Mouse (Mus musculus): ENCODE results near the gene Txnip.
A peak's percentile ranks its signal among the peaks of the same experiment; 100 is the strongest.
"Not testable (repeated sequence)": the region's sequence is repeated elsewhere in the genome, so short reads cannot be mapped to it uniquely, and the experiment has no call there.

Txnip gene

GRCm38 (mm10) chr3:96557694-96558093 lies at the start of gene Txnip:
Gene Txnip, plus strand, starts transcription at chr3:96557957.
- DNase-seq (ENCODE audit: low spot score in 2 of 2): peak; percentile 96 to 97

- DNase-seq (ENCODE audit: low spot score in 2 of 2): not testable (repeated sequence)
Observed at GRCm38 (mm10) chr3:96507966-96508365, 49.8 kb upstream of the Txnip start.

- no peak for DNase-seq (ENCODE audit: low spot score in 2 of 2)
Observed at GRCm38 (mm10) chr3:96520171-96520570, 37.6 kb upstream of the Txnip start.

- DNase-seq (ENCODE audit: low spot score in 2 of 2): no peak
Observed at GRCm38 (mm10) chr3:96522149-96522548, 35.6 kb upstream of the Txnip start.

- no peak for DNase-seq (ENCODE audit: low spot score in 2 of 2)
Observed at GRCm38 (mm10) chr3:96524028-96524810, 33.5 kb upstream of the Txnip start.

- DNase-seq (ENCODE audit: low spot score in 2 of 2): no peak
Observed at GRCm38 (mm10) chr3:96524914-96525313, 32.8 kb upstream of the Txnip start, which contains the start of gene Hfe2. Gene Hfe2, plus strand, starts transcription at chr3:96525172.

GRCm38 (mm10) chr3:96526013-96526762 lies 31.6 kb upstream of the Txnip start:
- no peak for DNase-seq (ENCODE audit: low spot score in 2 of 2)

- no peak for DNase-seq (ENCODE audit: low spot score in 2 of 2)
Observed at GRCm38 (mm10) chr3:96526864-96527542, 30.8 kb upstream of the Txnip start.

- no peak for DNase-seq (ENCODE audit: low spot score in 2 of 2)
Observed at GRCm38 (mm10) chr3:96528506-96528905, 29.3 kb upstream of the Txnip start.

GRCm38 (mm10) chr3:96532050-96532449 lies 25.7 kb upstream of the Txnip start:
- no peak for DNase-seq (ENCODE audit: low spot score in 2 of 2)

GRCm38 (mm10) chr3:96534300-96534699 lies 23.5 kb upstream of the Txnip start:
- no peak for DNase-seq (ENCODE audit: low spot score in 2 of 2)

- no peak for DNase-seq (ENCODE audit: low spot score in 2 of 2)
Observed at GRCm38 (mm10) chr3:96539316-96539715, 18.4 kb upstream of the Txnip start.

GRCm38 (mm10) chr3:96540740-96541139 lies 17.0 kb upstream of the Txnip start:
- no peak for DNase-seq (ENCODE audit: low spot score in 2 of 2)

GRCm38 (mm10) chr3:96541328-96542078 lies 16.3 kb upstream of the Txnip start:
- no peak for DNase-seq (ENCODE audit: low spot score in 2 of 2)

GRCm38 (mm10) chr3:96542554-96542953 lies 15.2 kb upstream of the Txnip start:
- no peak for DNase-seq (ENCODE audit: low spot score in 2 of 2)

GRCm38 (mm10) chr3:96543345-96543744 lies 14.4 kb upstream of the Txnip start:
- DNase-seq (ENCODE audit: low spot score in 2 of 2): peak; percentile 38 to 62

- no peak for DNase-seq (ENCODE audit: low spot score in 2 of 2)
Observed at GRCm38 (mm10) chr3:96545565-96545964, 12.2 kb upstream of the Txnip start.

GRCm38 (mm10) chr3:96546880-96547279 lies 10.9 kb upstream of the Txnip start:
- DNase-seq (ENCODE audit: low spot score in 2 of 2): no peak

- DNase-seq (ENCODE audit: low spot score in 2 of 2): peak; percentile 53 to 82
Observed at GRCm38 (mm10) chr3:96547389-96547960, 10.3 kb upstream of the Txnip start.

GRCm38 (mm10) chr3:96548824-96549223 lies 8.9 kb upstream of the Txnip start:
- DNase-seq (ENCODE audit: low spot score in 2 of 2): no peak

- no peak for DNase-seq (ENCODE audit: low spot score in 2 of 2)
Observed at GRCm38 (mm10) chr3:96549346-96549745, 8.4 kb upstream of the Txnip start.

Measured in frontal cortex, postnatal 14 days (tissue).